Mouse (Mus musculus): ENCODE results near the gene Aipl1. TPM values are rescaled to one million over a fixed set of nuclear protein-coding genes. Genes with fewer than 3 reads are reported as not detected.
A peak's percentile ranks its signal among the peaks of the same experiment; 100 is the strongest.
"Not testable (repeated sequence)": the region's sequence is repeated elsewhere in the genome, so short reads cannot be mapped to it uniquely, and the experiment has no call there.

Aipl1 gene
- polyA plus RNA-seq, 1 experiment from 2014 or later: 0.45 TPM

DNA sequence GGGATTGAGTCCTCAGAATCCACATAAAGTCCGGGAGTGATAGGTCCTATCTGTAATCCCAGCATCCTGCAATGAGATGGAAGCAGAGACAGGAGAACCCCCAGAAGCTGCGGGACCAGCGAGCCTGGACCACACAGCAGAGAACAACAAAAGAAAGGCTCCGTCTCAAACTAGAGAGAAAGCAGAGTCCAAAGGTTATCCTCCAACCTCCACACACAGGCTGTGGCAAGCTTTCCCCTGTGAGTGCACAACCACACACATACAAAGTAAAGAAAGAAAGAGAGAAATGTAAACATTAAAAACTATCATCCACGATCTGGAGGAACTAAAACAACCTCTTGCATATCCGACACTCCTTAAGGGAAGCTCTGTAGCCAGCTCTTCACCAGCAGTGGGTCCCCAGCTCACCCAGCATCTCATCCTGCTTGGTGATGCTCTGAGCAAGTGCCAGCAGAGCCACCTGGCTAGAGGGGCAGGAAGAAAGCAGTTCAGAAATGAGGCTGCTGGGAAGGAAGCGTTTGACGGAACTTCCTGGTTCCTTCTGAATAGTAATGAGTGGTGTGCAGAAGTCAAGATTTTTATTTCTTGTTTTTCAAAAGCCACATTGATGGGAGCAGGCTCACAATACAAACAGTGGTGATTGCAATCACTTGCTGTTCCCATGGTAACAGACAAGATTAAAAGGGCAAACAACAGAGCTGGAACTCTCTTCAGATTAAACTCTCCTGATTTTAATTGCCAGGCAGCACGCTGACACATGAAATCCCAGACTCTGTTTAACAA, 26.2 kb downstream of the Aipl1 start:
- 51% methylated on average over 9 of the region's 9 CpGs for WGBS
- Histone ChIP-seq H3K36me3 (no peaks in the 10 kb centered on the region), H3K4me1 (peaks cover 9% of the 10 kb centered on the region; the same call in 1 of the 2 replicates), H3K4me2 (no peak overlapping the region), H3K9me3 (no peaks in the 10 kb centered on the region), H3K4me3 (no peak overlapping the region), H3K27me3 (no peaks in the 10 kb centered on the region), H3K9ac (no peak overlapping the region), H3K27ac (no peak overlapping the region)
- ATAC-seq (ENCODE audit: insufficient number of reproducible peaks, low FRiP score, low TSS enrichment, low read depth): no peak

DNA sequence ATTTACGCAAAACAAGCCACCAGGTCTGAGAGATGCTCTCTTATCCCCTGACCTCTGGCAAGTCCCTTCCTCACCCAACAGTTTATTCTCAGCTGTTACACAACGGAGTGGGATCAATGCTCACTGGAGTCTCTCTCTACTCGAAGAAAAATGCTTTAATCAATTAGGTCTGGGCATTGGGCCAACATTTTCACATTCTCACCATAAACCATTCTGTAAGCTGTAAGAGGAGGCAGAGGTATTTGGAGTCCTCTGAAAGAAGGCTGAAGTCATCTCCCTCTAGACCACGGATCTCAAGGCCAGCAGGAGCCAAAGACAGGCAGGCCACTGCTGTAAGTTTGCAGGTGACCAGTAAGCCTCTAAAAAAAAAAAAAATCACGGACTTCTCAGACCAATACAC, 26.9 kb downstream of the Aipl1 start:
- ATAC-seq (ENCODE audit: insufficient number of reproducible peaks, low FRiP score, low TSS enrichment, low read depth): no peak
- H3K9me3 ChIP-seq: no peaks in the 10 kb centered on the region
- peaks cover 9% of the 10 kb centered on the region; the same call in 1 of the 2 replicates for H3K4me1 ChIP-seq
- H3K4me2 ChIP-seq: no peak overlapping the region
- no peaks in the 10 kb centered on the region for H3K27me3 ChIP-seq
- 23% methylated on average over 5 of the region's 5 CpGs for WGBS
- H3K4me3 ChIP-seq: no peak overlapping the region
- H3K36me3 ChIP-seq: no peaks in the 10 kb centered on the region
- H3K27ac ChIP-seq: no peak overlapping the region
- no peak overlapping the region for H3K9ac ChIP-seq

DNA sequence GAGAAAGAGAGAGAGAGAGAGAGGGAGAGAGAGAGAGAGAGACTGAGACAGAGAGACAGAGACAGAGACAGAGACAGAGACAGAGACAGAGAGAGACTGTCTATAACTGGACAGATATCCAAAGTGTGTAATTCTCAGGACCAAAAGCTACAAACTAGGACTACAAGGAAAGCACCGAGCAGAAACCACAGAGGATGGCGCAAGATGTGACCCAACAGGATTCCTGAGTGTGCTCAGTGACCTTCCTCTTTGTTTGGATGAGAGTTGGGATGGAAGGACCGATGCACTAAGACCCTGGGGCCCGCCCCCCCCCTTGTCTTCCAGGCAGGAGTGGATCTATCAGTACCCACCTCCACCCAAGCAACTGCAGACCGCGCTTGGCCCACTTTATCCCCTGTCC, 31.8 kb downstream of the Aipl1 start:
- H3K4me1 ChIP-seq: peaks cover 7% of the 10 kb centered on the region; the same call in 1 of the 2 replicates
- no peaks in the 10 kb centered on the region for H3K9me3 ChIP-seq
- no peak overlapping the region for H3K4me3 ChIP-seq
- no peak overlapping the region for H3K4me2 ChIP-seq
- ATAC-seq (ENCODE audit: insufficient number of reproducible peaks, low FRiP score, low TSS enrichment, low read depth): no peak
- H3K27me3 ChIP-seq: no peaks in the 10 kb centered on the region
- no peak overlapping the region for H3K27ac ChIP-seq
- H3K36me3 ChIP-seq: no peaks in the 10 kb centered on the region
- WGBS: 83% methylated on average over 6 of the region's 6 CpGs
- no peak overlapping the region for H3K9ac ChIP-seq

DNA sequence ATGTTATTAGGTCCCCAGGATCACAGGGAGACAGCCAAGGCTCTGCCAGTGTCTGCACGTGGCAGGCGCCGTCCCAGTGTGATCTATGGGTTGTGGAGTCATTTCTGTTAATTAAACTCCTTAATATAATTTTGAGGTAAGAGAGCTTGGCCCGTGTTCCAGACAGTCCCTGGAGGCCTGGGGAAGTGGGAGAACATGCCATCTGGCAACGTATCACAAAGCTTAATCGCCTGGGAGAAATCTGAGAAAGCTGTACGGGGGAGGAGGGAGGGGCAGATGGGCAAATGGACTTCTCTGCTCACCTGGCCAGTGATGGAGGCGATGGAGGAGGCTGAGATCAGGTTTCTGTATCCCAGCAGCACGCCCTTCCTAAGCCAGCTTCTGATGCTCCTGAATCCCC, 34.1 kb downstream of the Aipl1 start:
- Histone ChIP-seq H3K4me2 (no peak overlapping the region), H3K9me3 (no peaks in the 10 kb centered on the region), H3K27ac (no peak overlapping the region), H3K27me3 (no peaks in the 10 kb centered on the region), H3K4me3 (no peak overlapping the region), H3K36me3 (no peaks in the 10 kb centered on the region), H3K4me1 (no peaks in the 10 kb centered on the region; the same call in 1 of the 2 replicates), H3K9ac (no peak overlapping the region)
- whole genome bisulfite sequencing: 21% methylated on average over 9 of the region's 9 CpGs
- ATAC-seq (ENCODE audit: insufficient number of reproducible peaks, low FRiP score, low TSS enrichment, low read depth): no peak

DNA sequence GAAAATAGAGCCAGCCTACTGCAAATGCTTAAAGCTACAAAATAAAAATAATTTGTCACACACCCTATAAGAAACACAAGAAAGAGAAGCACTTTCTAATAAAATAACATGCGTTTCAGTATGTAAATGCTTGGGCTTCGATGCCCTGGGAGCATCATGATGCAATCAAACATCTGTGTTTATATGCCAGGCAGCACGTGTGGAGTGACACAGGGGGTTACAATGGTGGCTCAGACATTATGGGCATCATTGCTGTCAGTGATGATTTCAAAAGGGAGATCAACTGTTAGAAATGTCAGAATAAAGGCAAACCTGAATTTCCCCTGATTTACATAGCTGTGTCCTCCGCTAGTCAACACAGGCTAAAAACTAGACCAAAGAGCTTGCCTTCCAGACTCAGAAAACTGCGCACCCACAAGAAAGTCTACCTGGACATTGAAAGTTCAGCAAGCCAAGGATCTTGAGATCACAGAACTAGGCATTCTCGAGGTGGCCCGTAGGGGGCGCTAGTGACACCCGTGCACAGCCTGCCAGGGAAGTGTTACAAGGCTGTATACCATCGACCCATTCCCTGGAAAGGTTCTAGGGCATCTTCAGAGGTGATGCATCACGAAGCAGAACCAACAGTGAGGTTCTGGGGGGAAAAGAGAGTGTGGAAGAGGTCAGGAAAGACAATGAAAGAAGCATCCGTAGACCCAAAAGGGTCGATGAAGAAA, 35.0 kb downstream of the Aipl1 start:
- 46% methylated on average over 13 of the region's 13 CpGs for WGBS
- H3K9ac ChIP-seq: no peak overlapping the region
- no peaks in the 10 kb centered on the region; the same call in 1 of the 2 replicates for H3K4me1 ChIP-seq
- H3K4me2 ChIP-seq: no peak overlapping the region
- H3K9me3 ChIP-seq: no peaks in the 10 kb centered on the region
- H3K27me3 ChIP-seq: no peaks in the 10 kb centered on the region
- ATAC-seq (ENCODE audit: insufficient number of reproducible peaks, low FRiP score, low TSS enrichment, low read depth): no peak
- no peaks in the 10 kb centered on the region for H3K36me3 ChIP-seq
- H3K27ac ChIP-seq: no peak overlapping the region
- no peak overlapping the region for H3K4me3 ChIP-seq

DNA sequence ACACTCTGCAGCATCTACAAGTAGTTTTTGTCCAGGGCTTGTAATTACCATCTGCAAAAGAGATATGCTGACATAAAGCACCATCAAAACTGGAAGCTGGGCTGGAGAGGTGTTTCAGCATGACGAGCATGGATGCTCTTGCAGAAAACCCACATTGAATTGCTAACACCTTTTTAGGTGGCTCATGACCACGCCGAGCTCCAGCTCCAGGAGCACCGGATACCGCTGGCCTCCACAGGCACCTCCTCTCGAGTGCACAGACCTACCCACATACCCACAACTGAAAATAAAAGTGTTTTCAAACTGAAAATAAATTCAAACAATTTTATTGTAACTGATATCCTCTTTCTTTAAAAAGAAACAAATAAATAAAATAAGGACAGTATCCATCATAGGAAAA, 37.1 kb downstream of the Aipl1 start:
- Histone ChIP-seq H3K27me3 (no peaks in the 10 kb centered on the region), H3K9ac (no peak overlapping the region), H3K9me3 (no peaks in the 10 kb centered on the region), H3K4me3 (no peak overlapping the region), H3K4me2 (no peak overlapping the region), H3K27ac (no peak overlapping the region), H3K36me3 (no peaks in the 10 kb centered on the region), H3K4me1 (peaks cover 12% of the 10 kb centered on the region)
- 85% methylated on average over 6 of the region's 6 CpGs for WGBS
- no peak for ATAC-seq (ENCODE audit: insufficient number of reproducible peaks, low FRiP score, low TSS enrichment, low read depth)

DNA sequence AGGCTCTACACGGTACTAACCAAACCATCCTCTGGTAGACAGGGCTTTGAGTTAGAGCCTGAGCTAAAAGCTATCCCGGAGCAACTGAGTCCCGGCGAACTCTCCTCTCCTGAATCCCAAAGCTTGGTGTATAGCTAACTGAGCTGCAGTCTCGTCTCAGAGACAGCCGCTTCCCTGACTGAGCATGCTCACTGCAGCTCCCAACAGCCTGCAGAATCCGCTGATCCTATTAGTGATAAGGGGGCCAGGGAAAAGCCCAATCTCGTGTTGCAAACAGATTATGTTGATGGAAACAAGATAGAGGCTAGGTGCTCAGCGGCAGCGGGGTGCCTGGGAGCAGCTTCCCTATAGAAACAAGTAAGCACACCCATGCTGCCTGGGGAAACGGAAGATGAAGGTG, 40.5 kb downstream of the Aipl1 start:
- Histone ChIP-seq H3K27ac (no peak overlapping the region), H3K9me3 (no peaks in the 10 kb centered on the region), H3K36me3 (no peaks in the 10 kb centered on the region), H3K27me3 (no peaks in the 10 kb centered on the region), H3K9ac (no peak overlapping the region), H3K4me1 (peaks cover 12% of the 10 kb centered on the region), H3K4me2 (no peak overlapping the region), H3K4me3 (no peak overlapping the region)
- WGBS: 34% methylated on average over 11 of the region's 11 CpGs
- ATAC-seq (ENCODE audit: insufficient number of reproducible peaks, low FRiP score, low TSS enrichment, low read depth): no peak

DNA sequence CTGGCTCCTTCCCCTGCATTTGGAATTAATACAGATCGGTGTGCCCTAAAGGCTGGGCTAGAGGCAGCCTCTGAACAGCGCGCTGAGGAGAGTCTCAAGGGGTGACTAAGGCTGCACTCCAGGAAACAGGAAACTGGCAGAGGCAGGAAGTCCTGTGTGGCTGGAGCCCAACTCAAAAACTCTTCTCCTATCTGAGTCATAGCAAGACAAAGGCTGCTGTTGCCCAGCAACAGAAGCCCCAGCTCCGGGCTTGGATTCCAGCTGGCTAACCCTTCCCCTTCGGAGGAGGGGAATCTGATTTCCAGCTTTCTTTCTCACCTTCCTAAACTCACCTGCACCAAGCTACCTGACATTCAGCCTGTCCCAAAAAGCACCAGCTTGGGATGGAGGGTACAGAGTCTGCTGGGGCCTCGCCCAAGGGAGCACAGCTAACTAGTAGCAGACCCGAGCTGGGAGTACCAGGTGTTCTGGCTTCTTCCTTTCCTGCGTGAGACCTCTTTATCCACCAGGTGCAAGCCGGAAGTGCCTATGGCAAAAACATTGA, 41.3 kb downstream of the Aipl1 start:
- Histone ChIP-seq H3K9ac (no peak overlapping the region), H3K4me3 (no peak overlapping the region), H3K27ac (peak overlapping the region; percentile 51; the same call in 1 of the 2 replicates), H3K4me1 (peaks cover 12% of the 10 kb centered on the region), H3K36me3 (no peaks in the 10 kb centered on the region), H3K27me3 (no peaks in the 10 kb centered on the region), H3K9me3 (no peaks in the 10 kb centered on the region), H3K4me2 (peak overlapping the region; percentile 32)
- 0 out of 2 replicates have a peak, but pooled peaks have one; percentile 24 for ATAC-seq (ENCODE audit: insufficient number of reproducible peaks, low FRiP score, low TSS enrichment, low read depth)
- 17% methylated on average over 9 of the region's 9 CpGs for WGBS

DNA sequence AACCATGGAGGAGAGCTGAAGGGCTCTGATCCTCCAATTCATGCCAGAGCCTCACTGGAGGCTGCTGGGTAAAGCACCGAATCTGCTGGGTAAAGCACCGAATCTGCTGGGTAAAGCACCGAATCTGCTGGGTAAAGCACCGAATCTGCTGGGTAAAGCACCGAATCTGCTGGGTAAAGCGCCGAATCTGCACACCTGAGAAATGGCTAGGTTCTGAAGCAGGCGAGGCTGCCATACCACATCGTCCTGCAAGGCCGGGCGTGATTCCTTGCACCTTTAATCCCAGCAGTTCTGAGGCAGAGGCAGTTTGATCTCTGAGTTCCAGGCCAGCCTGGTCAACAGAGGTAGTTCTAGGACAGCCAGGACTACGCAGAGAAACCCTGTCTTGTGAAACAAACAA, 44.9 kb downstream of the Aipl1 start:
- no peak for ATAC-seq (ENCODE audit: insufficient number of reproducible peaks, low FRiP score, low TSS enrichment, low read depth)

DNA sequence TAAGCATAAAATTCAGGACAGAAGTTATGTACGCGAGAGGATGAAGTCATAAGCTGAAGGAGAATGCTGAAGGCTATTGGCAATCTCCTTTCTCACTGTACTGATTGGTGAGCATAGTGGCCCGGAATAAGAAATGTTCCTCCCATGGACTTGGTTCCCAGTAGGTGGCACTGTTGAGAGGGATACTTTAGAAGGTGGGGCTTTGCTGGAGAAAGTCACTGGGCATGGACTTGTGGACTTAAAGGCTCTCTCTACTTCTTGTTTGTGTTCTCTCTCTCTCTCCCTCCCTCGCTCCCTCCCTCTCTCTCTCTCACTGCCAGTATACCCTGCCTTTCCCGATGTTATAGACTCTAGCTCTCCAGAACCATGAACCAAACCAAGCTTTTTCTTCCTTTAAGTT, 45.8 kb downstream of the Aipl1 start:
- no peak overlapping the region for H3K27ac ChIP-seq
- H3K36me3 ChIP-seq: no peaks in the 10 kb centered on the region
- no peaks in the 10 kb centered on the region for H3K9me3 ChIP-seq
- no peak for ATAC-seq (ENCODE audit: insufficient number of reproducible peaks, low FRiP score, low TSS enrichment, low read depth)
- H3K4me1 ChIP-seq: peaks cover 9% of the 10 kb centered on the region
- H3K27me3 ChIP-seq: 0 out of 2 replicates have a peak, but pooled peaks cover 2% of the 10 kb centered on the region
- H3K4me2 ChIP-seq: no peak overlapping the region
- no peak overlapping the region for H3K9ac ChIP-seq
- 38% methylated on average over 5 of the region's 5 CpGs for WGBS
- H3K4me3 ChIP-seq: no peak overlapping the region

More for the DNA sequence above, 44.9 kb downstream of the Aipl1 start:
- H3K9me3 ChIP-seq: no peaks in the 10 kb centered on the region
- H3K4me1 ChIP-seq: peaks cover 12% of the 10 kb centered on the region
- H3K27ac ChIP-seq: no peak overlapping the region
- H3K9ac ChIP-seq: no peak overlapping the region
- H3K4me2 ChIP-seq: no peak overlapping the region
- 80% methylated on average over 12 of the region's 12 CpGs for WGBS
- H3K36me3 ChIP-seq: no peaks in the 10 kb centered on the region
- no peak overlapping the region for H3K4me3 ChIP-seq
- H3K27me3 ChIP-seq: no peaks in the 10 kb centered on the region

DNA sequence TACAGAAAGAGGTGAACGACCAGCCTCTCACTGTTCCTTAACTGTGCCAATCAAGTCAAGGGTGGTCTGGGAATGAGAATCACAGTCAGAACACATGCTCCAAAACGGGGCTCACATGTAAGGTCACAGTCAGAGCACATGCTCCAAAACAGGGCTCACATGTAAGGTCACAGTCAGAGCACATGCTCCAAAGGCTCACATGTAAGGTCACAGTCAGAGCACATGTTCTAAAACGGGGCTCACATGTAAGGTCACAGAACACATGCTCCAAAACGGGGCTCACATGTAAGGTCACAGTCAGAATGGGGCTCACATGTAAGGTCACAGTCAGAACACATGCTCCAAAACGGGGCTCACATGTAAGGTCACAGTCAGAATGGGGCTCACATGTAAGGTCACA, 47.9 kb downstream of the Aipl1 start:
- H3K4me1 ChIP-seq; H3K27me3 ChIP-seq; H3K4me3 ChIP-seq; H3K4me2 ChIP-seq; ATAC-seq (ENCODE audit: insufficient number of reproducible peaks, low FRiP score, low TSS enrichment, low read depth); H3K36me3 ChIP-seq; H3K27ac ChIP-seq; H3K9ac ChIP-seq; H3K9me3 ChIP-seq: not testable (repeated sequence)
- WGBS: 61% methylated on average over 5 of the region's 5 CpGs
